Mouse (Mus musculus): ENCODE measurements around the gene Necab2.

The Necab2 gene

GRCm38 (mm10) chr8:119446211-119446989, at the start of gene Necab2:
Gene Necab2, plus strand, starts transcription at chr8:119446719.
- DNase-seq = peak; percentile 90

GRCm38 (mm10) chr8:119398558-119398957, 48.0 kb upstream of the Necab2 start:
- no peak for DNase-seq

- no peak for DNase-seq
Observed at GRCm38 (mm10) chr8:119399255-119399654, 47.3 kb upstream of the Necab2 start.

- peak; percentile 72 for DNase-seq
Observed at GRCm38 (mm10) chr8:119400122-119400671, 46.3 kb upstream of the Necab2 start.

GRCm38 (mm10) chr8:119400904-119401303, 45.6 kb upstream of the Necab2 start:
- DNase-seq = peak; percentile 50

- DNase-seq = no peak
Observed at GRCm38 (mm10) chr8:119403912-119404311, 42.6 kb upstream of the Necab2 start.

- no peak for DNase-seq
Observed at GRCm38 (mm10) chr8:119404648-119405047, 41.9 kb upstream of the Necab2 start.

- DNase-seq = no peak
Observed at GRCm38 (mm10) chr8:119408311-119408710, 38.2 kb upstream of the Necab2 start.

- no peak for DNase-seq
Observed at GRCm38 (mm10) chr8:119412037-119412734, 34.3 kb upstream of the Necab2 start.

GRCm38 (mm10) chr8:119412735-119413498, 33.6 kb upstream of the Necab2 start:
- DNase-seq = peak; percentile 75

GRCm38 (mm10) chr8:119413605-119414004, 32.9 kb upstream of the Necab2 start:
- no peak for DNase-seq

- no peak for DNase-seq
Observed at GRCm38 (mm10) chr8:119420318-119420717, 26.2 kb upstream of the Necab2 start.

GRCm38 (mm10) chr8:119421603-119422122, 24.9 kb upstream of the Necab2 start:
- DNase-seq = no peak

- DNase-seq = no peak
Observed at GRCm38 (mm10) chr8:119422123-119422711, 24.3 kb upstream of the Necab2 start.

- peak; percentile 82 for DNase-seq
Observed at GRCm38 (mm10) chr8:119423631-119424141, 22.8 kb upstream of the Necab2 start.

GRCm38 (mm10) chr8:119424199-119424733, 22.3 kb upstream of the Necab2 start:
- peak; percentile 75 for DNase-seq

GRCm38 (mm10) chr8:119424740-119425139, 21.8 kb upstream of the Necab2 start:
- DNase-seq = no peak

- peak; percentile 71 for DNase-seq
Observed at GRCm38 (mm10) chr8:119425533-119425932, 21.0 kb upstream of the Necab2 start.

GRCm38 (mm10) chr8:119426069-119426735, 20.3 kb upstream of the Necab2 start:
- DNase-seq = peak; percentile 63

- DNase-seq = no peak
Observed at GRCm38 (mm10) chr8:119427634-119428349, 18.7 kb upstream of the Necab2 start.

GRCm38 (mm10) chr8:119428350-119428740, 18.2 kb upstream of the Necab2 start:
- DNase-seq = peak; percentile 38

Data from kidney, adult 9 months (tissue).